Mouse (Mus musculus): ENCODE data around the gene Pmel. TPM values are rescaled to one million over a fixed set of nuclear protein-coding genes. Genes with fewer than 3 reads are reported as not detected.
A peak's percentile ranks its signal among the peaks of the same experiment; 100 is the strongest.

Gene Pmel
- total RNA-seq, 2 experiments from 2014 or later, result 1.3 to 1.8 TPM

- DNase-seq, result peak; percentile 79
Measured at GRCm38 (mm10) chr10:128748252-128748864, 44.4 kb downstream of the Pmel start.

Other genes starting within 250 kb of the Pmel start
- 10 to 100 TPM; 97.0 to 97.3 TPM for gene Smarcc2, start 244.9 kb upstream of the Pmel start, total RNA-seq (2021)
- 100 to 1,000 TPM; 616 to 628 TPM for gene Myl6, start 210.1 kb upstream of the Pmel start, total RNA-seq (2021)
- 1 to 10 TPM; 3.7 TPM for gene Myl6b, start 205.5 kb upstream of the Pmel start, total RNA-seq (2021)
- 10 to 100 TPM; 28.4 to 31.3 TPM for gene Esyt1, start 178.3 kb upstream of the Pmel start, total RNA-seq (2021)
- 1 to 10 TPM; 6.9 to 8.3 TPM for gene Zc3h10, start 156.4 kb upstream of the Pmel start, total RNA-seq (2021)
- gene Rpl41, start 154.9 kb upstream of the Pmel start, total RNA-seq (2021), result 1,000 to 10,000 TPM; 2,410 to 2,531 TPM
- 10 to 100 TPM; 81.9 to 82.5 TPM for gene Pa2g4, start 138.2 kb upstream of the Pmel start, total RNA-seq (2021)
- gene Erbb3, start 114.5 kb upstream of the Pmel start, total RNA-seq (2021), result 1 to 10 TPM; 7.1 to 8.2 TPM
- 100 to 1,000 TPM; 505 to 516 TPM for gene Rps26, start 77.4 kb upstream of the Pmel start, total RNA-seq (2021)
- gene Ikzf4, start 58.2 kb upstream of the Pmel start, total RNA-seq (2021), result 1 to 10 TPM; 1.7 to 2.4 TPM
- gene Suox, start 30.1 kb upstream of the Pmel start, total RNA-seq (2021), result 10 to 100 TPM; 11.6 to 12.1 TPM
- 10 to 100 TPM; 65.1 to 66.3 TPM for gene Rab5b, start 7.9 kb upstream of the Pmel start, total RNA-seq (2021)
- 10 to 100 TPM; 59.2 to 63.1 TPM for gene Cdk2, start 836 bp downstream of the Pmel start, total RNA-seq (2021)
- gene Dgka, start 40.7 kb downstream of the Pmel start, total RNA-seq (2021), result 1 to 10 TPM; 5.3 to 6.5 TPM
- 10 to 100 TPM; 20.3 to 21.9 TPM for gene Pym1, start 43.7 kb downstream of the Pmel start, total RNA-seq (2021)
- 1 to 10 TPM; 2.3 to 2.9 TPM for gene Mmp19, start 86.7 kb downstream of the Pmel start, total RNA-seq (2021)
- 10 to 100 TPM; 45.0 to 48.0 TPM for gene Dnajc14, start 99.9 kb downstream of the Pmel start, total RNA-seq (2021)
- 10 to 100 TPM; 12.8 to 15.4 TPM for gene Tmem198b, start 100.2 kb downstream of the Pmel start, total RNA-seq (2021)
- 10 to 100 TPM; 56.1 to 57.3 TPM for gene Sarnp, start 113.1 kb downstream of the Pmel start, total RNA-seq (2021)
- 10 to 100 TPM in 1 of 2 experiments, 1 to 10 TPM in 1; 9.5 to 10.1 TPM for gene Ormdl2, start 117.5 kb downstream of the Pmel start, total RNA-seq (2021)
- 1 to 10 TPM; 3.8 to 4.1 TPM for gene Gdf11, start 187.5 kb downstream of the Pmel start, total RNA-seq (2021)
- gene Cd63, start 196.8 kb downstream of the Pmel start, total RNA-seq (2021), result 100 to 1,000 TPM; 216 to 226 TPM
- gene Rdh5, start 218.7 kb downstream of the Pmel start, total RNA-seq (2021), result 1 to 10 TPM; 5.3 to 5.6 TPM
- 100 to 1,000 TPM; 152 to 180 TPM for gene Bloc1s1, start 219.8 kb downstream of the Pmel start, total RNA-seq (2021)
- 10 to 100 TPM; 69.6 to 78.5 TPM for gene Itga7, start 229.6 kb downstream of the Pmel start, total RNA-seq (2021)

Data from heart, postnatal 4 days (tissue).